Mouse (Mus musculus) E14TG2a.4 (cell line): ENCODE results near the gene Clptm1.

ENCODE experiments used
- H3K27me3 ChIP-seq: 2 replicates; pipeline ENCODE4 v1.6.1; 2014; ENCODE audit warnings: low read length, control low read depth; ENCODE audit not compliant: insufficient read depth
- H3K36me3 ChIP-seq: 2 replicates; pipeline ENCODE4 v1.6.1; 2014; ENCODE audit warnings: low read length, control low read depth; ENCODE audit not compliant: insufficient read depth
- H3K4me1 ChIP-seq: replicated peaks from 2 replicates; pipeline ENCODE4 v1.6.1; 2014; ENCODE audit warnings: low read depth, low read length, control low read depth
- H3K4me3 ChIP-seq: replicated peaks from 2 replicates; pipeline ENCODE4 v1.5.1; 2014; ENCODE audit warnings: mild to moderate bottlenecking, low read length
- H3K9me3 ChIP-seq: 2 replicates; pipeline ENCODE4 v1.6.1; 2014; ENCODE audit warnings: low read length, control low read depth
- CTCF ChIP-seq: conservative IDR thresholded peaks from 2 replicates; pipeline ENCODE4 v1.5.1; 2014; ENCODE audit warnings: low read length
- NANOG ChIP-seq: IDR thresholded peaks from 2 replicates; pipeline ENCODE4 v1.6.1; 2014; ENCODE audit warnings: borderline replicate concordance, low read length, mixed read lengths
- POU5F1 ChIP-seq: IDR thresholded peaks from 2 replicates; pipeline ENCODE4 v1.6.1; 2014; ENCODE audit warnings: low read length, borderline replicate concordance

Clptm1 gene

GRCm38 (mm10) chr7:19664955-19665841 lies at the start of gene Clptm1:
TSS of gene Clptm1 (minus strand) at chr7:19665033.
- Histone ChIP-seq H3K36me3 (peaks cover 28% of the 10 kb centered on the region), H3K9me3 (no peaks in the 10 kb centered on the region), H3K4me3 (peak within 1 kb of the TSS; percentile 100), H3K4me1 (peaks cover 46% of the 10 kb centered on the region), H3K27me3 (peaks cover 5% of the 10 kb centered on the region)
- TF ChIP-seq POU5F1 (no peak), CTCF (peak; percentile 28; the same call in 1 of the 2 replicates), NANOG (no peak; the same call in 1 of the 2 replicates)

- Histone ChIP-seq H3K4me3 (peak overlapping the region; percentile 100), H3K9me3 (no peaks in the 10 kb centered on the region), H3K4me1 (peaks cover 74% of the 10 kb centered on the region), H3K27me3 (no peaks in the 10 kb centered on the region), H3K36me3 (peaks cover 74% of the 10 kb centered on the region)
- TF ChIP-seq CTCF: no peak
- TF ChIP-seq POU5F1: no peak
- no peak for TF ChIP-seq NANOG
These were observed 48.8 kb upstream of the Clptm1 start for GRCm38 (mm10) chr7:19713598-19713997.

GRCm38 (mm10) chr7:19713196-19713595 lies 48.4 kb upstream of the Clptm1 start:
- H3K4me3 ChIP-seq: peak overlapping the region; percentile 100
- H3K4me1 ChIP-seq: peaks cover 70% of the 10 kb centered on the region
- H3K36me3 ChIP-seq: peaks cover 73% of the 10 kb centered on the region
- no peaks in the 10 kb centered on the region for H3K27me3 ChIP-seq
- TF ChIP-seq CTCF (peak; percentile 60), POU5F1 (no peak), NANOG (no peak)
- no peaks in the 10 kb centered on the region for H3K9me3 ChIP-seq

GRCm38 (mm10) chr7:19712414-19712813 lies 47.6 kb upstream of the Clptm1 start:
- Histone ChIP-seq H3K27me3 (no peaks in the 10 kb centered on the region), H3K9me3 (no peaks in the 10 kb centered on the region), H3K4me1 (peaks cover 67% of the 10 kb centered on the region), H3K36me3 (peaks cover 75% of the 10 kb centered on the region), H3K4me3 (no peak overlapping the region; the same call in 1 of the 2 replicates)
- TF ChIP-seq NANOG (no peak), POU5F1 (no peak), CTCF (peak; percentile 29)

- H3K9me3 ChIP-seq: no peaks in the 10 kb centered on the region
- H3K27me3 ChIP-seq: no peaks in the 10 kb centered on the region
- H3K4me1 ChIP-seq: peaks cover 55% of the 10 kb centered on the region
- H3K36me3 ChIP-seq: peaks cover 82% of the 10 kb centered on the region
- H3K4me3 ChIP-seq: no peak overlapping the region
- TF ChIP-seq CTCF: no peak
- TF ChIP-seq POU5F1: no peak
- no peak for TF ChIP-seq NANOG
These were observed 45.8 kb upstream of the Clptm1 start for GRCm38 (mm10) chr7:19710650-19711049.

GRCm38 (mm10) chr7:19705271-19705670 lies 40.4 kb upstream of the Clptm1 start:
- Histone ChIP-seq H3K4me3 (no peak overlapping the region), H3K4me1 (peaks cover 62% of the 10 kb centered on the region), H3K36me3 (peaks cover 87% of the 10 kb centered on the region), H3K9me3 (no peaks in the 10 kb centered on the region), H3K27me3 (no peaks in the 10 kb centered on the region)
- no peak for TF ChIP-seq POU5F1

DNA sequence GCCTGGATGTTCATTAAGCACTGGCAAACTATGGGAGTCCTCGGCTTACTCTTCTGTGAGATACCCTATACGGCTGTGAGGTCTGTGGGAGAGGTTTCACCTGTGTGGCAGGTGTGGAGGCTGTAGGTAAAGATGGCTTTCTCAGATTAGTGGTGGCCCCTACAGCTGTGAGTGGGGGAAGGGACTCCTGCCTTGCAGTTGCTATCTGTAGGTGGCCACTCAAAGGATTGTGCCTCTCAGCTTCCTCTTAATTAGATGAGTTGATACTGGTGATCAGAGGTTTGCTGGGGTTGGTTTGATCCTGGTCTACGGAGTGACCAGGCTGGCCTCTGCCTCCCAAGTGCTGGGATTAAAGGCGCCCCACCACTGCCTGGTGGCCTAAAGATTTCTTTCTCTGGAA lies 39.6 kb upstream of the Clptm1 start:
- Histone ChIP-seq H3K36me3 (peaks cover 85% of the 10 kb centered on the region), H3K9me3 (no peaks in the 10 kb centered on the region), H3K27me3 (no peaks in the 10 kb centered on the region), H3K4me3 (no peak overlapping the region), H3K4me1 (peaks cover 64% of the 10 kb centered on the region)
- TF ChIP-seq NANOG: no peak

DNA sequence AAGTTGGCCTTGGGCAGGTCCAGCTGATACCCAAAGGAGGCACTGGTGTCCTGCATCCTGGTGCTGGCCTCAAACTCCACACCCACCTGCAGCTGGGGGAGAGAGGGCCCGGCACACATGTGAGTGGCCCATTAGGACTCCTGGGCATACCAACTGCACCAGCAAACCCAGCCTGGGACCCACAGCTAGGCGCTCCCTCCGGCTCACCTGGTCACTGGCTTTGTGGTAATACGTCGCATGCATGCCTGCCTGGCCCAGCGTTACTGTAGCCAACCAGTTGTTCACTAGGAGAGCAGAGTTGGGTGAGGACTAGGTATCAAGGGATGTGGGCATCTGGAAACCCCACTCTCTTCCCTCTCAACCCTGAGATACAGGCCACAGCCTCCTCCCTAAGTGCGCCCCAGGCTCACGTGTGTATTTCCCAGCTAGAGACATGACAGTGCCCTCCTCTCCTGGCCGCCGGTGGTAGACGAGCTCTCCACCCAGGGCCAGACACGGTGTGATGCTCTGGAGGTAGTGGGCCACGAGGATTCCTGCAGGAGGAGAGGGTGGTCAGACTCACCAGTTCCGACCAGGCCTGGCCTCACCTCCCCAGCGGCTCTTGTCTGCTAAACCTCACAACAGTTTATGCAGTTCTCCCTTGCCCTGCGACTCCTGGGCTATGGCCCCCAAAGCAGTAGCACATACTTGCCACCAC lies 38.2 kb upstream of the Clptm1 start:
- H3K4me1 ChIP-seq: peaks cover 60% of the 10 kb centered on the region
- no peaks in the 10 kb centered on the region for H3K27me3 ChIP-seq
- H3K9me3 ChIP-seq: no peaks in the 10 kb centered on the region
- H3K4me3 ChIP-seq: peak overlapping the region; percentile 7; the same call in 1 of the 2 replicates
- TF ChIP-seq NANOG (no peak), CTCF (no peak), POU5F1 (no peak)
- peaks cover 71% of the 10 kb centered on the region for H3K36me3 ChIP-seq
